In genomic region chr13:5317941-5318856, GRCm38 (mm10) we compare ENCODE assay signal across 32 mouse cellular contexts.
A peak's percentile ranks its signal among the peaks of the same experiment; 100 is the strongest.
DNase-seq lines count a peak whose midpoint lies in the region; ATAC-seq and TF ChIP-seq lines count a peak whose summit lies in the region.
"Had no signal": no experiment of that assay in that cellular context is flagged by ENCODE, and none has a peak within 500 bp of the region (broad histone marks: within the 10 kb centered on the region; RNA-seq: fewer than 3 reads in every experiment).

No protein-coding gene starts in this region.

- no peak overlapping the region for H3K9ac ChIP-seq in lung, embryonic 14.5 days
- H3K9ac ChIP-seq: embryonic facial prominence, embryonic 13.5 days; forebrain, embryonic 13.5 days; hindbrain, embryonic 13.5 days; liver, embryonic 12.5 days; liver, postnatal 0 days; neural tube, embryonic 13.5 days; stomach, embryonic 15.5 days had no signal

- H3K27me3 ChIP-seq in lung, embryonic 14.5 days (ENCODE audit: insufficient read depth, low read length) = no peaks in the 10 kb centered on the region
- H3K27me3 ChIP-seq: CH12.LX; embryonic facial prominence, embryonic 13.5 days; forebrain, embryonic 13.5 days; hindbrain, embryonic 13.5 days; liver, embryonic 12.5 days; neural tube, embryonic 13.5 days; stomach, embryonic 15.5 days had no signal

- H3K9me3 ChIP-seq in lung, embryonic 14.5 days (ENCODE audit: low read depth, low read length) = no peaks in the 10 kb centered on the region
- H3K9me3 ChIP-seq: embryonic facial prominence, embryonic 13.5 days; forebrain, embryonic 13.5 days; hindbrain, embryonic 13.5 days; liver, embryonic 12.5 days; neural tube, embryonic 13.5 days; stomach, embryonic 15.5 days had no signal

- no peak for TF ChIP-seq POLR2A in lung, adult 2 months (IDR thresholded peaks at IDR 0.05; ENCODE audit: borderline replicate concordance, extremely low read depth, low read depth, low read length)

- H3K4me1 ChIP-seq in lung, embryonic 14.5 days (ENCODE audit: insufficient read depth) = 0 out of 2 replicates have a peak, but pooled peaks cover 3% of the 10 kb centered on the region
- H3K4me1 ChIP-seq in lung, adult 2 months (ENCODE audit: control insufficient read depth, insufficient read depth, low read length) = peaks cover 2% of the 10 kb centered on the region; the same call in 1 of the 2 replicates
- H3K4me1 ChIP-seq: embryonic facial prominence, embryonic 13.5 days; forebrain, embryonic 13.5 days; liver, embryonic 12.5 days; neural tube, embryonic 13.5 days; stomach, embryonic 15.5 days had no signal

- peak; percentile 79 for DNase-seq in lung, embryonic 14.5 days
- DNase-seq in lung, adult 2 months = no peak
- DNase-seq in lung, postnatal 14 days = peak; percentile 28
- DNase-seq in adrenal gland, adult 8-10 months = no peak
- no peak for DNase-seq in spleen, postnatal 36 days (ENCODE audit: low spot score in 2 of 2)
- DNase-seq in cerebellum, postnatal 25 days = no peak
- DNase-seq: adrenal gland, postnatal 10 days; B cell, adult 2 months; cerebellum, adult 9-10 months; embryo, embryonic 11 days; gastrocnemius, postnatal 14 days; heart, postnatal 4 days; kidney, adult 9 months; kidney, postnatal 10 days; layer of hippocampus, postnatal 36 days; left cerebral cortex, postnatal 4 days; liver, postnatal 0 days; right cerebral cortex, postnatal 14 days; thymus, postnatal 25 days had no signal

- H3K4me2 ChIP-seq in lung, embryonic 14.5 days = no peak overlapping the region
- H3K4me2 ChIP-seq: embryonic facial prominence, embryonic 13.5 days; forebrain, embryonic 13.5 days; heart, embryonic 11.5 days; hindbrain, embryonic 13.5 days; liver, embryonic 12.5 days; midbrain, embryonic 11.5 days; neural tube, embryonic 13.5 days; stomach, embryonic 15.5 days had no signal

- peak overlapping the region; percentile 61 for H3K27ac ChIP-seq in lung, embryonic 14.5 days (ENCODE audit: low read depth)
- H3K27ac ChIP-seq: embryonic facial prominence, embryonic 13.5 days; forebrain, embryonic 13.5 days; hindbrain, embryonic 13.5 days; liver, embryonic 12.5 days; neural tube, embryonic 13.5 days; stomach, embryonic 15.5 days had no signal

- no peaks in the 10 kb centered on the region for H3K36me3 ChIP-seq in lung, embryonic 14.5 days (ENCODE audit: insufficient read depth)
- H3K36me3 ChIP-seq: embryonic facial prominence, embryonic 13.5 days; hindbrain, embryonic 13.5 days; liver, embryonic 12.5 days; neural tube, embryonic 13.5 days; stomach, embryonic 15.5 days had no signal

- peak; percentile 71; the same call in 1 of the 2 replicates for ATAC-seq in lung, embryonic 14.5 days (ENCODE audit: insufficient read depth)
- peak; percentile 43 for ATAC-seq in inflammation-experienced regulatory T-cells, adult 6 months
- ATAC-seq: forebrain, embryonic 13.5 days; intestine, postnatal 0 days; liver, embryonic 12.5 days; liver, postnatal 0 days; midbrain, embryonic 16.5 days had no signal

- TF ChIP-seq CTCF in lung, embryonic 14.5 days (IDR thresholded peaks at IDR 0.05; ENCODE audit: low read depth) = no peak
- no peak for TF ChIP-seq CTCF in lung, adult 2 months (IDR thresholded peaks at IDR 0.05; ENCODE audit: insufficient read depth, low read length)

- no peak overlapping the region for H3K4me3 ChIP-seq in lung, embryonic 14.5 days (ENCODE audit: low read depth, low read length)
- no peak overlapping the region for H3K4me3 ChIP-seq in lung, adult 2 months (replicated peaks; ENCODE audit: extremely low read depth, low read depth, low read length)
- H3K4me3 ChIP-seq: embryonic facial prominence, embryonic 13.5 days; erythroblast, embryonic 14.5 days; forebrain, embryonic 13.5 days; hindbrain, embryonic 13.5 days; liver, embryonic 12.5 days; neural tube, embryonic 13.5 days; stomach, embryonic 15.5 days had no signal

- WGBS in lung, embryonic 14.5 days = 42% methylated on average over 5 of the region's 5 CpGs
- WGBS in lung, adult 2 months = 51% methylated on average over 5 of the region's 5 CpGs

Comparison
In these comparisons a context has a peak if more than half of its experiments do, and no peak if none do; other contexts are left out.
1. DNase-seq: peak in lung, embryonic 14.5 days (single experiment) and lung, postnatal 14 days (single experiment); none in lung, adult 2 months (single experiment), adrenal gland, adult 8-10 months (single experiment), spleen, postnatal 36 days (0 of 2) and cerebellum, postnatal 25 days (0 of 2).